Mouse (Mus musculus): ENCODE measurements at regions not wholly inside any gene's neighbourhood (a gene's known extent, or its start where the extent isn't known, plus 50 kb on each side); places are given as distances from the start of the nearest gene placed in this dataset.

GRCm38 (mm10) chr2:115211191-115211590 is 370.3 kb upstream of the BC052040 start:
- no peaks in the 10 kb centered on the region for H3K27me3 ChIP-seq (ENCODE audit: insufficient read depth, low read length)
- ATAC-seq (ENCODE audit: extremely low read depth, insufficient number of reproducible peaks, low FRiP score, poor library complexity, severe bottlenecking) (no peak), DNase-seq (ENCODE audit: low spot score) (no peak)
- TF ChIP-seq GATA2 (IDR thresholded peaks at IDR 0.05; ENCODE audit: borderline replicate concordance, low read depth, low read length) = no peak
- no peak for TF ChIP-seq POLR2AphosphoS5 (IDR thresholded peaks at IDR 0.05; ENCODE audit: insufficient replicate concordance, low read depth, low read length)
- TF ChIP-seq GATA1 (IDR thresholded peaks at IDR 0.05; ENCODE audit: borderline replicate concordance, low read length) = no peak
- no peak for TF ChIP-seq CTCF (IDR thresholded peaks at IDR 0.05; ENCODE audit: low read depth, low read length)
- H3K4me3 ChIP-seq (ENCODE audit: low read depth, low read length) = no peak overlapping the region
- H3K9me3 ChIP-seq (replicated peaks) = no peaks in the 10 kb centered on the region
- H3K36me3 ChIP-seq (replicated peaks) = no peaks in the 10 kb centered on the region
- H3K4me1 ChIP-seq (ENCODE audit: insufficient read depth, low read depth, low read length) = no peaks in the 10 kb centered on the region

GRCm38 (mm10) chr2:115213181-115213970 is 368.1 kb upstream of the BC052040 start:
- Histone ChIP-seq H3K4me1 (ENCODE audit: insufficient read depth, low read depth, low read length) (no peaks in the 10 kb centered on the region), H3K27me3 (ENCODE audit: insufficient read depth, low read length) (no peaks in the 10 kb centered on the region), H3K36me3 (replicated peaks) (no peaks in the 10 kb centered on the region), H3K4me3 (ENCODE audit: low read depth, low read length) (no peak overlapping the region), H3K9me3 (replicated peaks) (no peaks in the 10 kb centered on the region)
- no peak for TF ChIP-seq CTCF (IDR thresholded peaks at IDR 0.05; ENCODE audit: low read depth, low read length)
- no peak for TF ChIP-seq POLR2AphosphoS5 (IDR thresholded peaks at IDR 0.05; ENCODE audit: insufficient replicate concordance, low read depth, low read length)
- ATAC-seq (ENCODE audit: extremely low read depth, insufficient number of reproducible peaks, low FRiP score, poor library complexity, severe bottlenecking) (no peak), DNase-seq (ENCODE audit: low spot score) (no peak)

GRCm38 (mm10) chr2:115214292-115214691 is 367.2 kb upstream of the BC052040 start:
- H3K27me3 ChIP-seq (ENCODE audit: insufficient read depth, low read length) = no peaks in the 10 kb centered on the region
- H3K9me3 ChIP-seq (replicated peaks) = no peaks in the 10 kb centered on the region
- H3K4me1 ChIP-seq (ENCODE audit: insufficient read depth, low read depth, low read length) = no peaks in the 10 kb centered on the region
- H3K36me3 ChIP-seq (replicated peaks) = no peaks in the 10 kb centered on the region
- no peak for ATAC-seq (ENCODE audit: extremely low read depth, insufficient number of reproducible peaks, low FRiP score, poor library complexity, severe bottlenecking)
- TF ChIP-seq CTCF (IDR thresholded peaks at IDR 0.05; ENCODE audit: low read depth, low read length) (no peak), TAL1 (conservative IDR thresholded peaks at IDR 0.05; ENCODE audit: low read depth, low read length) (no peak), GATA2 (IDR thresholded peaks at IDR 0.05; ENCODE audit: borderline replicate concordance, low read depth, low read length) (no peak), POLR2AphosphoS5 (IDR thresholded peaks at IDR 0.05; ENCODE audit: insufficient replicate concordance, low read depth, low read length) (no peak), GATA1 (IDR thresholded peaks at IDR 0.05; ENCODE audit: borderline replicate concordance, low read length) (no peak)
- H3K4me3 ChIP-seq (ENCODE audit: low read depth, low read length) = no peak overlapping the region
- DNase-seq (ENCODE audit: low spot score) = no peak

GRCm38 (mm10) chr2:115230041-115230440 is 351.5 kb upstream of the BC052040 start:
- H3K4me1 ChIP-seq (ENCODE audit: insufficient read depth, low read depth, low read length) = no peaks in the 10 kb centered on the region
- no peaks in the 10 kb centered on the region for H3K36me3 ChIP-seq (replicated peaks)
- no peaks in the 10 kb centered on the region for H3K27me3 ChIP-seq (ENCODE audit: insufficient read depth, low read length)
- no peaks in the 10 kb centered on the region for H3K9me3 ChIP-seq (replicated peaks)
- DNase-seq (ENCODE audit: low spot score) (no peak), ATAC-seq (ENCODE audit: extremely low read depth, insufficient number of reproducible peaks, low FRiP score, poor library complexity, severe bottlenecking) (no peak)
- H3K4me3 ChIP-seq (ENCODE audit: low read depth, low read length) = no peak overlapping the region
- no peak for TF ChIP-seq TAL1 (conservative IDR thresholded peaks at IDR 0.05; ENCODE audit: low read depth, low read length)

GRCm38 (mm10) chr2:115247673-115248072 is 333.8 kb upstream of the BC052040 start:
- no peak for TF ChIP-seq GATA1 (IDR thresholded peaks at IDR 0.05; ENCODE audit: borderline replicate concordance, low read length)
- no peak for TF ChIP-seq POLR2AphosphoS5 (IDR thresholded peaks at IDR 0.05; ENCODE audit: insufficient replicate concordance, low read depth, low read length)
- TF ChIP-seq GATA2 (IDR thresholded peaks at IDR 0.05; ENCODE audit: borderline replicate concordance, low read depth, low read length) = no peak
- no peak for TF ChIP-seq TAL1 (conservative IDR thresholded peaks at IDR 0.05; ENCODE audit: low read depth, low read length)
- TF ChIP-seq CTCF (IDR thresholded peaks at IDR 0.05; ENCODE audit: low read depth, low read length) = no peak
- Histone ChIP-seq H3K4me3 (ENCODE audit: low read depth, low read length) (no peak overlapping the region), H3K9me3 (replicated peaks) (no peaks in the 10 kb centered on the region), H3K36me3 (replicated peaks) (no peaks in the 10 kb centered on the region), H3K27me3 (ENCODE audit: insufficient read depth, low read length) (no peaks in the 10 kb centered on the region), H3K4me1 (ENCODE audit: insufficient read depth, low read depth, low read length) (no peaks in the 10 kb centered on the region)
- DNase-seq (ENCODE audit: low spot score) (no peak), ATAC-seq (ENCODE audit: extremely low read depth, insufficient number of reproducible peaks, low FRiP score, poor library complexity, severe bottlenecking) (no peak)

- DNase-seq (ENCODE audit: low spot score) = no peak
- Histone ChIP-seq H3K27me3 (ENCODE audit: insufficient read depth, low read length) (no peaks in the 10 kb centered on the region), H3K4me3 (ENCODE audit: low read depth, low read length) (no peak overlapping the region), H3K36me3 (replicated peaks) (no peaks in the 10 kb centered on the region), H3K4me1 (ENCODE audit: insufficient read depth, low read depth, low read length) (no peaks in the 10 kb centered on the region), H3K9me3 (replicated peaks) (no peaks in the 10 kb centered on the region)
- no peak for ATAC-seq (ENCODE audit: extremely low read depth, insufficient number of reproducible peaks, low FRiP score, poor library complexity, severe bottlenecking)
- TF ChIP-seq TAL1 (conservative IDR thresholded peaks at IDR 0.05; ENCODE audit: low read depth, low read length) = no peak
- no peak for TF ChIP-seq GATA1 (IDR thresholded peaks at IDR 0.05; ENCODE audit: borderline replicate concordance, low read length)
- TF ChIP-seq POLR2AphosphoS5 (IDR thresholded peaks at IDR 0.05; ENCODE audit: insufficient replicate concordance, low read depth, low read length) = no peak
Observed at GRCm38 (mm10) chr2:115250019-115250807, 331.3 kb upstream of the BC052040 start.
